Mouse (Mus musculus): ENCODE results near the gene Ust. TPM values are rescaled to one million over a fixed set of nuclear protein-coding genes. Genes with fewer than 3 reads are reported as not detected.

Gene Ust
- polyA plus RNA-seq, 1 experiment from 2014 or later = 3.9 TPM

- 93% methylated on average over 4 of the region's 4 CpGs for WGBS
- no peaks in the 10 kb centered on the region for H3K4me1 ChIP-seq
- H3K27me3 ChIP-seq (replicated peaks; ENCODE audit: low read depth, poor library complexity, severe bottlenecking) = no peaks in the 10 kb centered on the region
- no peak overlapping the region for H3K4me3 ChIP-seq
- H3K27ac ChIP-seq (replicated peaks) = no peak overlapping the region
- DNase-seq (ENCODE audit: low spot score) = no peak
- no peaks in the 10 kb centered on the region for H3K36me3 ChIP-seq (replicated peaks)
- H3K9me3 ChIP-seq = no peaks in the 10 kb centered on the region
These were observed 248.9 kb downstream of the Ust start for GRCm38 (mm10) chr10:8269681-8270080.

- no peak for DNase-seq (ENCODE audit: low spot score)
- WGBS = 69% methylated on average over 4 of the region's 4 CpGs
- no peaks in the 10 kb centered on the region for H3K9me3 ChIP-seq
- H3K27ac ChIP-seq (replicated peaks) = no peak overlapping the region
- no peak overlapping the region for H3K4me3 ChIP-seq
- no peaks in the 10 kb centered on the region for H3K27me3 ChIP-seq (replicated peaks; ENCODE audit: low read depth, poor library complexity, severe bottlenecking)
- peaks cover 6% of the 10 kb centered on the region; the same call in 1 of the 2 replicates for H3K4me1 ChIP-seq
- no peaks in the 10 kb centered on the region for H3K36me3 ChIP-seq (replicated peaks)
These were observed 258.9 kb downstream of the Ust start for GRCm38 (mm10) chr10:8259716-8260115.

GRCm38 (mm10) chr10:8250005-8250404 is 268.6 kb downstream of the Ust start:
- Histone ChIP-seq H3K27me3 (replicated peaks; ENCODE audit: low read depth, poor library complexity, severe bottlenecking) (no peaks in the 10 kb centered on the region), H3K4me3 (no peak overlapping the region), H3K36me3 (replicated peaks) (no peaks in the 10 kb centered on the region), H3K9me3 (no peaks in the 10 kb centered on the region), H3K4me1 (no peaks in the 10 kb centered on the region), H3K27ac (replicated peaks) (no peak overlapping the region)
- DNase-seq (ENCODE audit: low spot score) = no peak
- 92% methylated on average over 3 of the region's 3 CpGs for WGBS

- no peaks in the 10 kb centered on the region for H3K27me3 ChIP-seq (replicated peaks; ENCODE audit: low read depth, poor library complexity, severe bottlenecking)
- 17% methylated on average over 4 of the region's 4 CpGs for WGBS
- DNase-seq (ENCODE audit: low spot score) = peak; percentile 43
These were observed 276.3 kb downstream of the Ust start for GRCm38 (mm10) chr10:8242336-8242735.

GRCm38 (mm10) chr10:8240703-8241102 is 277.9 kb downstream of the Ust start:
- Histone ChIP-seq H3K4me1 (no peaks in the 10 kb centered on the region), H3K4me3 (no peak overlapping the region), H3K27ac (replicated peaks) (no peak overlapping the region), H3K36me3 (replicated peaks) (no peaks in the 10 kb centered on the region), H3K27me3 (replicated peaks; ENCODE audit: low read depth, poor library complexity, severe bottlenecking) (no peaks in the 10 kb centered on the region), H3K9me3 (no peaks in the 10 kb centered on the region)
- no peak for DNase-seq (ENCODE audit: low spot score)
- 63% methylated on average over 4 of the region's 4 CpGs for WGBS

More at GRCm38 (mm10) chr10:8242336-8242735, 276.3 kb downstream of the Ust start:
- Histone ChIP-seq H3K27ac (replicated peaks) (no peak overlapping the region), H3K4me3 (no peak overlapping the region), H3K9me3 (no peaks in the 10 kb centered on the region), H3K4me1 (no peaks in the 10 kb centered on the region), H3K36me3 (replicated peaks) (no peaks in the 10 kb centered on the region)

- 17% methylated on average over 3 of the region's 3 CpGs for WGBS
- Histone ChIP-seq H3K27ac (replicated peaks) (no peak overlapping the region), H3K36me3 (replicated peaks) (no peaks in the 10 kb centered on the region), H3K4me3 (no peak overlapping the region), H3K27me3 (replicated peaks; ENCODE audit: low read depth, poor library complexity, severe bottlenecking) (no peaks in the 10 kb centered on the region), H3K9me3 (peaks cover 1% of the 10 kb centered on the region), H3K4me1 (no peaks in the 10 kb centered on the region)
- DNase-seq (ENCODE audit: low spot score) = peak; percentile 78
These were observed 278.4 kb downstream of the Ust start for GRCm38 (mm10) chr10:8240242-8240641.

- Histone ChIP-seq H3K27ac (replicated peaks) (no peak overlapping the region), H3K4me3 (no peak overlapping the region), H3K27me3 (replicated peaks; ENCODE audit: low read depth, poor library complexity, severe bottlenecking) (no peaks in the 10 kb centered on the region), H3K9me3 (peaks cover 5% of the 10 kb centered on the region), H3K36me3 (replicated peaks) (no peaks in the 10 kb centered on the region), H3K4me1 (0 out of 2 replicates have a peak, but pooled peaks cover 3% of the 10 kb centered on the region)
- no peak for DNase-seq (ENCODE audit: low spot score)
- WGBS = 92% methylated on average over 10 of the region's 10 CpGs
These were observed 281.6 kb downstream of the Ust start for GRCm38 (mm10) chr10:8236780-8237571.

- 76% methylated on average over 8 of the region's 8 CpGs for WGBS
- Histone ChIP-seq H3K9me3 (peaks cover 5% of the 10 kb centered on the region), H3K27me3 (replicated peaks; ENCODE audit: low read depth, poor library complexity, severe bottlenecking) (no peaks in the 10 kb centered on the region), H3K36me3 (replicated peaks) (no peaks in the 10 kb centered on the region), H3K27ac (replicated peaks) (no peak overlapping the region), H3K4me3 (no peak overlapping the region), H3K4me1 (peaks cover 10% of the 10 kb centered on the region; the same call in 1 of the 2 replicates)
- no peak for DNase-seq (ENCODE audit: low spot score)
These were observed 285.3 kb downstream of the Ust start for GRCm38 (mm10) chr10:8233148-8233901.

GRCm38 (mm10) chr10:8232535-8232934 is 286.1 kb downstream of the Ust start:
- 94% methylated on average over 6 of the region's 6 CpGs for WGBS
- Histone ChIP-seq H3K27ac (replicated peaks) (no peak overlapping the region), H3K9me3 (peaks cover 5% of the 10 kb centered on the region), H3K36me3 (replicated peaks) (no peaks in the 10 kb centered on the region), H3K27me3 (replicated peaks; ENCODE audit: low read depth, poor library complexity, severe bottlenecking) (no peaks in the 10 kb centered on the region), H3K4me3 (no peak overlapping the region), H3K4me1 (peaks cover 14% of the 10 kb centered on the region; the same call in 1 of the 2 replicates)
- DNase-seq (ENCODE audit: low spot score) = no peak

- 49% methylated on average over 3 of the region's 3 CpGs for WGBS
- Histone ChIP-seq H3K4me3 (no peak overlapping the region), H3K36me3 (replicated peaks) (no peaks in the 10 kb centered on the region), H3K27me3 (replicated peaks; ENCODE audit: low read depth, poor library complexity, severe bottlenecking) (no peaks in the 10 kb centered on the region), H3K27ac (replicated peaks) (no peak overlapping the region), H3K4me1 (peaks cover 14% of the 10 kb centered on the region; the same call in 1 of the 2 replicates), H3K9me3 (no peaks in the 10 kb centered on the region)
- DNase-seq (ENCODE audit: low spot score) = no peak
These were observed 290.3 kb downstream of the Ust start for GRCm38 (mm10) chr10:8228375-8228743.

GRCm38 (mm10) chr10:8227705-8228374 is 290.8 kb downstream of the Ust start:
- no peaks in the 10 kb centered on the region for H3K27me3 ChIP-seq (replicated peaks; ENCODE audit: low read depth, poor library complexity, severe bottlenecking)
- no peak for DNase-seq (ENCODE audit: low spot score)

GRCm38 (mm10) chr10:8226650-8227049 is 292.0 kb downstream of the Ust start:
- no peak overlapping the region for H3K4me3 ChIP-seq
- H3K9me3 ChIP-seq = no peaks in the 10 kb centered on the region
- WGBS = 69% methylated on average over 3 of the region's 3 CpGs
- no peak for DNase-seq (ENCODE audit: low spot score)
- H3K36me3 ChIP-seq (replicated peaks) = no peaks in the 10 kb centered on the region
- H3K27ac ChIP-seq (replicated peaks) = no peak overlapping the region
- H3K4me1 ChIP-seq = peaks cover 11% of the 10 kb centered on the region; the same call in 1 of the 2 replicates
- no peaks in the 10 kb centered on the region for H3K27me3 ChIP-seq (replicated peaks; ENCODE audit: low read depth, poor library complexity, severe bottlenecking)

More at GRCm38 (mm10) chr10:8227705-8228374, 290.8 kb downstream of the Ust start:
- Histone ChIP-seq H3K9me3 (no peaks in the 10 kb centered on the region), H3K4me3 (no peak overlapping the region), H3K36me3 (replicated peaks) (no peaks in the 10 kb centered on the region), H3K27ac (replicated peaks) (no peak overlapping the region), H3K4me1 (peaks cover 11% of the 10 kb centered on the region; the same call in 1 of the 2 replicates)
- 49% methylated on average over 5 of the region's 5 CpGs for WGBS

All from embryonic facial prominence, embryonic 10.5 days (tissue).